Mouse (Mus musculus) small intestine, adult 2 months (tissue): ENCODE data around the gene Triobp. TPM values are rescaled to one million over a fixed set of nuclear protein-coding genes. Genes with fewer than 3 reads are reported as not detected.

Source experiments
- H3K27ac ChIP-seq: fragments of 200-500 bp; 2 replicates; pipeline ENCODE4 v1.5.1; 2012; ENCODE audit warnings: low read depth, low read length, control low read depth, inconsistent platforms; ENCODE audit not compliant: insufficient read depth
- H3K27me3 ChIP-seq: fragments of 200-500 bp; 2 replicates; pipeline ENCODE4 v1.6.1; 2012; ENCODE audit warnings: mild to moderate bottlenecking, moderate library complexity, low read length, inconsistent platforms; ENCODE audit not compliant: control insufficient read depth, insufficient read depth
- H3K36me3 ChIP-seq: fragments of 200-500 bp; 2 replicates; pipeline ENCODE4 v1.6.1; 2012; ENCODE audit warnings: mild to moderate bottlenecking, low read length, control low read depth, inconsistent platforms; ENCODE audit not compliant: control insufficient read depth, insufficient read depth
- H3K4me1 ChIP-seq: fragments of 200-500 bp; 2 replicates; pipeline ENCODE4 v1.6.1; 2012; ENCODE audit warnings: low read length, inconsistent platforms, mixed read lengths; ENCODE audit not compliant: control insufficient read depth, insufficient read depth, insufficient read length
- H3K4me3 ChIP-seq: fragments of 200-500 bp; 2 replicates; pipeline ENCODE4 v1.5.1; 2012; ENCODE audit warnings: low read depth, mild to moderate bottlenecking, control low read depth, inconsistent platforms, low read length, moderate library complexity
- CTCF ChIP-seq: fragments of 200-500 bp; IDR thresholded peaks from 2 replicates; pipeline ENCODE4 v1.5.1; 2012; ENCODE audit warnings: low read depth, mild to moderate bottlenecking, control low read depth, inconsistent platforms, low read length, moderate library complexity, mixed read lengths; ENCODE audit not compliant: insufficient replicate concordance, insufficient read length; ENCODE audit errors: extremely low read depth
- POLR2A ChIP-seq: fragments of 200-500 bp; IDR thresholded peaks from 2 replicates; pipeline ENCODE4 v1.6.1; 2012; ENCODE audit warnings: low read depth, mild to moderate bottlenecking, control low read depth, inconsistent platforms, low read length, moderate library complexity
- WGBS: fragments of 180-500 bp; shearing (Covaris S2); methylation state at CpG from one replicate; pipeline ENCODE4 v1.1.7; 2018; 5-methylcytosine and 5-hydroxymethylcytosine counted together
- polyA plus RNA-seq: library from polyadenylated mRNA; depleted of rRNA; stranded (reverse); fragments of >200 nt; gene quantifications from 2 replicates; pipeline ENCODE4 v1.2.3, GENCODE M21; 2012

Triobp gene
- polyA plus RNA-seq, 1 experiment, result 123 TPM

DNA sequence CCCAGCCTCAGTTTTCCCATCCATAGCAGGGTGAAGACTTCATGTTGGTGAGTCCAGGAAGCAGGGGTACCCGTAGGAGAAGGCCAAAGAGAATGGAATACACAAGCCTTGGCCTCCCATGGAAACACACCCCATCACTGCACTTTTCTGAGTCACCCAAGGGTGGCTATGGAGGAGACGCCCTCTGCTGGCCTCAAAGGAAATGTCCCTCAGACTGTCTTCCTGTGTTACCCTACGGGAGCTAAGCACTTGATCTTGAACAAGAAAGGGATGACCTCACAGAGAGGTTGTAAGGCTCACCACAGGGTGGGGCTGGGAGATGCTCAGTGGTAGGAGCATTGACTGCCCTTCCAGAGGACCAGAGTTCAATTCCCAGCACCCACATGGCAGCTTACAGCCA lies 15.9 kb upstream of the Triobp start:
- TF ChIP-seq POLR2A (no peak), CTCF (peak; percentile 77; the same call in 1 of the 2 replicates)
- WGBS, result under 1% methylated on average over 3 of the region's 3 CpGs
- peaks cover 5% of the 10 kb centered on the region; the same call in 1 of the 2 replicates for H3K4me1 ChIP-seq
- H3K4me3 ChIP-seq, result no peak overlapping the region
- no peak overlapping the region for H3K27ac ChIP-seq
- no peaks in the 10 kb centered on the region for H3K36me3 ChIP-seq
- H3K27me3 ChIP-seq, result no peaks in the 10 kb centered on the region

DNA sequence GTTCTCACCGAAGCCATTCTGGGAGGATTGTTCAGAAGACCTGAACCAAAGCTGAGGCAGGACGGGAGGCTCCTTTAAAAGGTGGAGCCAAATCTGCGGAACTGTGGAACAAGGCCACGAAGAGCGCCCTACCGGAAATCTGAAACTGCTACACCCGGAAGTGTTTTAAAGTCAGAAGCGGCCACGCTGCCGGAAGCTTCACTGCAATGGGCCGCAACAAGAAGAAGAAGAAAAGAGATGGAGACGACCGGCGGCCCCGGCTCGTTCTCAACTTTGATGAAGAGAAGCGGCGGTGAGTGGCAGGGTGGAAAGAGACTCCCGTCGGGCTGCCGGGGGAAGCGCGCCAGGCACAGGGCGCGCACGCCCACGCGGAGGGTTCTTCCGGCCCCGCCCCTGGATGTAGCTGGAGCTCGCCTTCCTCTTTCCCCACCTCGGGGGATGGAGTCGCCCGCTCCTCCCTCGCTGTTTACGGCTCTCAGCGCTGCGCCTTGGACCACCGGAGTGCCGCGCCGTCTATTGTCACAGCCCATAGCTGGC lies 12.7 kb upstream of the Triobp start, which contains the start of gene Nol12:
Gene Nol12 (plus strand): TSS at position 150 of the 537 bp plus-strand sequence.
- whole genome bisulfite sequencing, result under 1% methylated on average over 42 of the region's 42 CpGs
- peak within 1 kb of the TSS; percentile 68 for H3K27ac ChIP-seq
- peak within 1 kb of the TSS; percentile 97 for H3K4me3 ChIP-seq
- TF ChIP-seq POLR2A, result peak; percentile 48; the same call in 1 of the 2 replicates
- TF ChIP-seq CTCF, result peak; percentile 10; the same call in 1 of the 2 replicates
- H3K36me3 ChIP-seq, result peaks cover 7% of the 10 kb centered on the region; the same call in 1 of the 2 replicates
- no peaks in the 10 kb centered on the region for H3K27me3 ChIP-seq
- peaks cover 2% of the 10 kb centered on the region; the same call in 1 of the 2 replicates for H3K4me1 ChIP-seq

DNA sequence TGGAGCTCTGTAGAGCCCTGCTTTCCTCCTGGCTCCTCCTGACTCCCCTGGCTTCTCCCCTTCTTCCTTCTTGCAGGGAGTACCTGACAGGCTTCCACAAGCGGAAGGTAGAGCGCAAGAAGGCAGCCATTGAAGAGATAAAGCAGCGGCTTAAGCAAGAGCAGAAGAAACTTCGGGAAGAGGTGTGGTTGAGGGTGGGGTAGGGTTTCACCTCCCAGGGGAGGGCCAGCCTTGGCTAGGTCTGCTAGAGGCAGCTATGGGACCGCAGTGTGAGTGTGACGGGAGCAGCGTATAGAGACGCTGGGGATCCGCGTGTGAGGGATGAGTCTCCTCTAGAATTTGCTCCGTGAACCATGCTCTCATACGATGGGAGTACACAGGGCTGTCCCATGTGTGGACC lies 11.1 kb upstream of the Triobp start:
- Histone ChIP-seq H3K36me3 (peaks cover 22% of the 10 kb centered on the region), H3K27ac (no peak overlapping the region), H3K27me3 (no peaks in the 10 kb centered on the region), H3K4me3 (no peak overlapping the region), H3K4me1 (peaks cover 2% of the 10 kb centered on the region; the same call in 1 of the 2 replicates)
- 88% methylated on average over 12 of the region's 12 CpGs for WGBS
- TF ChIP-seq POLR2A (no peak), CTCF (no peak)

DNA sequence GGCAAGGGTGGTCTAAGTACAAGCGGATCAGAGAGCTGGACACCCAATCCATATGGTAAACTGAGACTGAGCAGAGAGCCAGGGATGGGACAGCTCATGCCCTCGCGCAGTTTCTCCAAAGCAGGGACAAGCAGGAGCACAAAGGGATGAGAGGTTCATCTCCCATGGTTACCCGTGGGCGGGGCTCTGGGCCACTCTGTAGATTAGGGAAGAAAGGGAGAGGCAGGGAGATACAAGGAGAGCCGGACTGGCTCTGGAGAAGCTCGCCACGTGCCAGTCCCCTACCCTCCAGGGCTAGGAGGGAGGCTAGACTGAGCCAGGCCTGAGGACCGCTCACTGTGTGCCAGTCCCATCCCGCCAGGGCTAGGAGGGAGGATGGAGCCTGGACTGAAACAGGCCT lies 10.2 kb upstream of the Triobp start:
- Histone ChIP-seq H3K36me3 (peaks cover 22% of the 10 kb centered on the region), H3K4me3 (no peak overlapping the region), H3K27ac (no peak overlapping the region), H3K4me1 (peaks cover 2% of the 10 kb centered on the region; the same call in 1 of the 2 replicates), H3K27me3 (no peaks in the 10 kb centered on the region)
- TF ChIP-seq CTCF (no peak), POLR2A (no peak)
- 90% methylated on average over 10 of the region's 10 CpGs for WGBS

DNA sequence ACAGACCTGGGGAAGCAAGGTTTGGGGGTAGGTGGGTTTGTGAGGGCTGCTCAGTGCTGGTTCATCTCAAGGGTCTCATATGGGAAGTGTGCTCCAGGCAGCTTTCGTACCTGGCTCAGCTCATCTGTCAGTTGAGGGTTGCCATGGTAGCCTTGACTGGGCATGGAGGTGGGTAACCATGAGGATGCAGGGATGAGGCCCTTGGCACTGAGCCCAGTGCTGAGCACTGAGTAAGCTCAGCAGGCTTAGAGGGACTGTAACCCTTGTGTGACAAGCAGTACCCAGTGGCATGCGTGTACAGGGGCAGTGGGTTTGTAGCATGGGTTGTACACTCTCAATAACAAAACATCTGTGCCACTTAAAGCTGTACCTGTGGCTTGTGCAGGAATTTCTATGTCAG lies 9.6 kb upstream of the Triobp start:
- 91% methylated on average over 2 of the region's 2 CpGs for WGBS
- peaks cover 22% of the 10 kb centered on the region for H3K36me3 ChIP-seq

DNA sequence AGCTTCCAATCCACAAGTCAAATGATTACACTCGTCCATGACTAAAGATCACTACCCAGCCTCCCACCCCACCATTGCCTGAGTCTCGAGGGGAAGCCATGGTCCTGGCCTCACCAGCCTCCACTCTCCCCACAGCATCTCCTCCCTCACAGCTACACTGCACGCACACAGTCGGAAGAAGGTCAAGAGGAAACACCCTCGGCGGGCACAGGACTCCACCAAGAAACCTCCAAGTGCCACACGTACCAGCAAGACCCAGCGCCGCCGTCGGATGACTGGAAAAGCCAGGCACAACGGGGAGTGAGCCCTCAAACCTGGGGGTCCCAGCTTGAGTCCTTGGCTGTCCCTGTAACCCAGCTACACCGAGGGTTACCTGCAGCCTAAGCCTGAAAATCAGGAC lies 7.2 kb upstream of the Triobp start:
- H3K36me3 ChIP-seq, result peaks cover 22% of the 10 kb centered on the region
- H3K27me3 ChIP-seq, result no peaks in the 10 kb centered on the region
- H3K4me1 ChIP-seq, result peaks cover 2% of the 10 kb centered on the region; the same call in 1 of the 2 replicates
- 91% methylated on average over 13 of the region's 13 CpGs for WGBS
- no peak overlapping the region for H3K4me3 ChIP-seq
- no peak overlapping the region for H3K27ac ChIP-seq
- TF ChIP-seq POLR2A (no peak), CTCF (no peak)

More for the DNA sequence above, 9.6 kb upstream of the Triobp start:
- Histone ChIP-seq H3K27me3 (no peaks in the 10 kb centered on the region), H3K4me3 (no peak overlapping the region), H3K27ac (no peak overlapping the region), H3K4me1 (peaks cover 2% of the 10 kb centered on the region; the same call in 1 of the 2 replicates)
- no peak for TF ChIP-seq POLR2A
- TF ChIP-seq CTCF, result no peak

DNA sequence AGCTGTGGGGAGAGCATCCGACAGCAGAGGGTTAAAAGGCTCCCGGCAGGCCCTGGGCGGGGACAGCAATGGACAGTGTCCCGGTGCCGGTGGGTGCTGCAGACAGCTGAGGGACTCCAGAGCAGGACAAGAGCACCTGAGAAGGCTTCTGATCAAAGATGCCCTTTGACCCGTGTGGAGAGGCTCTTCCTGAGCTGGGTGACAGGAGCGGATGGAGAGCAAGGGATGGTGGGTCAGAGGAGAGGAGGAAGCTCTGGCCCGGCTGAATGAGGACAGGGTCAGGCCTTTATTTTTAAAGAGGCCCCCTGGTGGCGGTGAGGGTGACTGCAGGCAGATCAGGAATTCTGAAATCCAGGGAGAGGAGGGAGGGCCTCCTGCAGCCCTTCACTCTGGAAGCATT lies 4.9 kb upstream of the Triobp start:
- TF ChIP-seq POLR2A (no peak), CTCF (peak; percentile 83; the same call in 1 of the 2 replicates)
- 0 out of 2 replicates have a peak, but pooled peaks cover 6% of the 10 kb centered on the region for H3K27me3 ChIP-seq
- peaks cover 20% of the 10 kb centered on the region for H3K36me3 ChIP-seq
- no peak overlapping the region for H3K27ac ChIP-seq
- H3K4me3 ChIP-seq, result peak overlapping the region; percentile 55
- no peaks in the 10 kb centered on the region for H3K4me1 ChIP-seq
- 3% methylated on average over 9 of the region's 9 CpGs for WGBS
